Mouse (Mus musculus) neural tube, embryonic 12.5 days (tissue): ENCODE results near the gene Adcy1. TPM values are rescaled to one million over a fixed set of nuclear protein-coding genes. Genes with fewer than 3 reads are reported as not detected.

Source experiments
- ATAC-seq: fragments of 200-750 bp; cut with Nextera tagmentation; 2 replicates; pipeline ENCODE4 v1.8.0; 2017; ENCODE audit warnings: low read depth, mild to moderate bottlenecking, moderate TSS enrichment, moderate library complexity; ENCODE audit not compliant: low FRiP score
- H3K27ac ChIP-seq: fragments of 300-500 bp; sonication (generic); 2 replicates; pipeline ENCODE4 v1.5.1; 2016
- H3K27me3 ChIP-seq: fragments of 300-500 bp; sonication (generic); replicated peaks from 2 replicates; pipeline ENCODE4 v1.6.1; 2016; ENCODE audit warnings: mild to moderate bottlenecking
- H3K36me3 ChIP-seq: fragments of 300-500 bp; sonication (generic); 2 replicates; pipeline ENCODE4 v1.6.1; 2016; ENCODE audit warnings: mild to moderate bottlenecking
- H3K4me1 ChIP-seq: fragments of 300-500 bp; sonication (generic); 2 replicates; pipeline ENCODE4 v1.6.1; 2016
- H3K4me2 ChIP-seq: fragments of 300-500 bp; sonication (generic); replicated peaks from 2 replicates; pipeline ENCODE4 v1.6.1; 2016; ENCODE audit warnings: mild to moderate bottlenecking
- H3K4me3 ChIP-seq: fragments of 300-500 bp; sonication (generic); 2 replicates; pipeline ENCODE4 v1.5.1; 2016
- H3K9ac ChIP-seq: fragments of 300-500 bp; sonication (generic); 2 replicates; pipeline ENCODE4 v1.6.1; 2016; ENCODE audit warnings: mild to moderate bottlenecking
- H3K9me3 ChIP-seq: fragments of 300-500 bp; sonication (generic); 2 replicates; pipeline ENCODE4 v1.6.1; 2016; ENCODE audit warnings: mild to moderate bottlenecking
- WGBS: fragments of 180-500 bp; shearing (Covaris S2); methylation state at CpG from one replicate; pipeline ENCODE4 v1.1.7; 2016; 5-methylcytosine and 5-hydroxymethylcytosine counted together
- polyA plus RNA-seq: library from polyadenylated mRNA; unstranded; fragments of >200 nt; fragmentation: Nextera tagmentation; extraction: Ambion mirVana; gene quantifications from 2 replicates; pipeline ENCODE4 v1.2.1, GENCODE M21; 2016

Adcy1 gene
- polyA plus RNA-seq, 1 experiment from 2014 or later = 2.6 TPM

GRCm38 (mm10) chr11:7114312-7114711, 51.0 kb downstream of the Adcy1 start:
- no peaks in the 10 kb centered on the region for H3K27me3 ChIP-seq
- H3K27ac ChIP-seq = no peak overlapping the region
- no peak overlapping the region for H3K9ac ChIP-seq
- H3K36me3 ChIP-seq = peaks cover 4% of the 10 kb centered on the region; the same call in 1 of the 2 replicates
- WGBS = 74% methylated on average over 9 of the region's 9 CpGs
- no peaks in the 10 kb centered on the region for H3K4me1 ChIP-seq
- H3K9me3 ChIP-seq = no peaks in the 10 kb centered on the region
- no peak for ATAC-seq
- no peak overlapping the region for H3K4me2 ChIP-seq
- H3K4me3 ChIP-seq = no peak overlapping the region

GRCm38 (mm10) chr11:7116647-7117046, 53.4 kb downstream of the Adcy1 start:
- H3K9me3 ChIP-seq = no peaks in the 10 kb centered on the region
- H3K4me3 ChIP-seq = no peak overlapping the region
- H3K4me1 ChIP-seq = no peaks in the 10 kb centered on the region
- no peak overlapping the region for H3K27ac ChIP-seq
- no peaks in the 10 kb centered on the region for H3K27me3 ChIP-seq
- ATAC-seq = no peak
- no peaks in the 10 kb centered on the region for H3K36me3 ChIP-seq
- H3K9ac ChIP-seq = no peak overlapping the region
- H3K4me2 ChIP-seq = no peak overlapping the region
- 87% methylated on average over 2 of the region's 2 CpGs for WGBS

GRCm38 (mm10) chr11:7129319-7130051, 66.2 kb downstream of the Adcy1 start:
- WGBS = 84% methylated on average over 8 of the region's 8 CpGs
- H3K9me3 ChIP-seq = no peaks in the 10 kb centered on the region
- H3K4me1 ChIP-seq = peaks cover 2% of the 10 kb centered on the region; the same call in 1 of the 2 replicates
- no peak for ATAC-seq
- no peak overlapping the region for H3K4me3 ChIP-seq
- no peaks in the 10 kb centered on the region for H3K36me3 ChIP-seq
- H3K27me3 ChIP-seq = no peaks in the 10 kb centered on the region
- no peak overlapping the region for H3K4me2 ChIP-seq
- no peak overlapping the region for H3K9ac ChIP-seq
- H3K27ac ChIP-seq = no peak overlapping the region

- Histone ChIP-seq H3K9me3 (no peaks in the 10 kb centered on the region), H3K4me1 (no peaks in the 10 kb centered on the region), H3K4me3 (no peak overlapping the region), H3K27me3 (no peaks in the 10 kb centered on the region), H3K36me3 (no peaks in the 10 kb centered on the region), H3K4me2 (no peak overlapping the region), H3K9ac (no peak overlapping the region), H3K27ac (no peak overlapping the region)
- ATAC-seq = no peak
- 93% methylated on average over 7 of the region's 7 CpGs for WGBS
Observed at GRCm38 (mm10) chr11:7132736-7133387, 69.6 kb downstream of the Adcy1 start.

GRCm38 (mm10) chr11:7133736-7134135, 70.4 kb downstream of the Adcy1 start:
- WGBS = 89% methylated on average over 5 of the region's 5 CpGs
- Histone ChIP-seq H3K9me3 (no peaks in the 10 kb centered on the region), H3K4me2 (no peak overlapping the region), H3K4me1 (no peaks in the 10 kb centered on the region), H3K4me3 (no peak overlapping the region), H3K27me3 (no peaks in the 10 kb centered on the region), H3K36me3 (no peaks in the 10 kb centered on the region; the same call in 1 of the 2 replicates), H3K9ac (no peak overlapping the region), H3K27ac (no peak overlapping the region)
- no peak for ATAC-seq

GRCm38 (mm10) chr11:7134319-7134718, 71.0 kb downstream of the Adcy1 start:
- Histone ChIP-seq H3K4me1 (no peaks in the 10 kb centered on the region), H3K4me3 (no peak overlapping the region), H3K27ac (no peak overlapping the region), H3K36me3 (no peaks in the 10 kb centered on the region; the same call in 1 of the 2 replicates), H3K9ac (no peak overlapping the region), H3K27me3 (no peaks in the 10 kb centered on the region), H3K4me2 (no peak overlapping the region), H3K9me3 (no peaks in the 10 kb centered on the region)
- no peak for ATAC-seq
- WGBS = 84% methylated on average over 5 of the region's 5 CpGs

- Histone ChIP-seq H3K9ac (no peak overlapping the region), H3K9me3 (no peaks in the 10 kb centered on the region), H3K4me3 (no peak overlapping the region), H3K27ac (no peak overlapping the region), H3K27me3 (no peaks in the 10 kb centered on the region), H3K36me3 (no peaks in the 10 kb centered on the region; the same call in 1 of the 2 replicates), H3K4me2 (no peak overlapping the region), H3K4me1 (no peaks in the 10 kb centered on the region)
- ATAC-seq = no peak
- WGBS = 71% methylated on average over 6 of the region's 6 CpGs
Observed at GRCm38 (mm10) chr11:7135301-7135700, 72.0 kb downstream of the Adcy1 start.

- 91% methylated on average over 9 of the region's 9 CpGs for WGBS
- no peak overlapping the region for H3K4me3 ChIP-seq
- H3K9ac ChIP-seq = no peak overlapping the region
- no peak for ATAC-seq
- H3K27ac ChIP-seq = no peak overlapping the region
- H3K9me3 ChIP-seq = no peaks in the 10 kb centered on the region
- H3K27me3 ChIP-seq = no peaks in the 10 kb centered on the region
- no peaks in the 10 kb centered on the region for H3K4me1 ChIP-seq
- no peaks in the 10 kb centered on the region; the same call in 1 of the 2 replicates for H3K36me3 ChIP-seq
- H3K4me2 ChIP-seq = no peak overlapping the region
Observed at GRCm38 (mm10) chr11:7135763-7136162, 72.5 kb downstream of the Adcy1 start.

- H3K9me3 ChIP-seq = no peaks in the 10 kb centered on the region
- WGBS = 96% methylated on average over 5 of the region's 5 CpGs
- ATAC-seq = no peak
Observed at GRCm38 (mm10) chr11:7136246-7136855, 73.1 kb downstream of the Adcy1 start.

GRCm38 (mm10) chr11:7138370-7138769, 75.1 kb downstream of the Adcy1 start:
- Histone ChIP-seq H3K36me3 (no peaks in the 10 kb centered on the region; the same call in 1 of the 2 replicates), H3K4me3 (no peak overlapping the region), H3K9ac (no peak overlapping the region), H3K4me1 (no peaks in the 10 kb centered on the region), H3K9me3 (no peaks in the 10 kb centered on the region), H3K4me2 (no peak overlapping the region), H3K27me3 (no peaks in the 10 kb centered on the region), H3K27ac (no peak overlapping the region)
- 86% methylated on average over 8 of the region's 8 CpGs for WGBS
- no peak for ATAC-seq

More at GRCm38 (mm10) chr11:7136246-7136855, 73.1 kb downstream of the Adcy1 start:
- Histone ChIP-seq H3K9ac (no peak overlapping the region), H3K27me3 (no peaks in the 10 kb centered on the region), H3K27ac (no peak overlapping the region), H3K36me3 (no peaks in the 10 kb centered on the region; the same call in 1 of the 2 replicates), H3K4me2 (no peak overlapping the region), H3K4me3 (no peak overlapping the region), H3K4me1 (no peaks in the 10 kb centered on the region)

GRCm38 (mm10) chr11:7140449-7140848, 77.2 kb downstream of the Adcy1 start:
- H3K4me2 ChIP-seq = no peak overlapping the region
- H3K27ac ChIP-seq = no peak overlapping the region
- H3K27me3 ChIP-seq = no peaks in the 10 kb centered on the region
- no peak overlapping the region for H3K9ac ChIP-seq
- H3K9me3 ChIP-seq = no peaks in the 10 kb centered on the region
- WGBS = 94% methylated on average over 3 of the region's 3 CpGs
- H3K4me3 ChIP-seq = no peak overlapping the region
- ATAC-seq = peak; percentile 49; the same call in 1 of the 2 replicates
- H3K36me3 ChIP-seq = no peaks in the 10 kb centered on the region; the same call in 1 of the 2 replicates
- H3K4me1 ChIP-seq = no peaks in the 10 kb centered on the region

- Histone ChIP-seq H3K4me3 (no peak overlapping the region), H3K36me3 (no peaks in the 10 kb centered on the region; the same call in 1 of the 2 replicates), H3K4me1 (no peaks in the 10 kb centered on the region), H3K4me2 (no peak overlapping the region), H3K9me3 (no peaks in the 10 kb centered on the region), H3K27me3 (no peaks in the 10 kb centered on the region), H3K9ac (no peak overlapping the region), H3K27ac (no peak overlapping the region)
- WGBS = 66% methylated on average over 3 of the region's 3 CpGs
- no peak for ATAC-seq
Observed at GRCm38 (mm10) chr11:7142725-7143124, 79.4 kb downstream of the Adcy1 start.
